Mouse (Mus musculus) MEL (cell line): ENCODE results near the gene Lgi2. TPM values are rescaled to one million over a fixed set of nuclear protein-coding genes. Genes with fewer than 3 reads are reported as not detected.

Experiments
- DNase-seq: peaks from one replicate; pipeline ENCODE4 v3.0.0; 2011; ENCODE audit warnings: low read depth, low spot score
- H3K27ac ChIP-seq: 2 replicates; pipeline ENCODE4 v1.5.1; 2012; ENCODE audit warnings: low read depth, mild to moderate bottlenecking, control low read depth, low read length, moderate library complexity; ENCODE audit not compliant: control insufficient read depth
- H3K27me3 ChIP-seq, 2 experiments: fragments of 150-350 bp in 1 of 2; sonication (generic) in 1 of 2; 2 replicates each; pipeline ENCODE4 v1.6.1; 2012; ENCODE audit warnings: low read length in 2 of 2, mild to moderate bottlenecking in 2 of 2, improper control_type of control experiment in 1 of 2, moderate library complexity in 1 of 2; ENCODE audit not compliant: insufficient read depth in 2 of 2, control insufficient read depth in 1 of 2
- H3K36me3 ChIP-seq, 2 experiments: 2 replicates each; pipeline ENCODE4 v1.6.1; 2012 to 2014; ENCODE audit warnings: low read length in 2 of 2, improper control_type of control experiment in 1 of 2, inconsistent platforms in 1 of 2, mild to moderate bottlenecking in 1 of 2; ENCODE audit not compliant: insufficient read depth in 2 of 2, control insufficient read depth in 1 of 2
- H3K4me1 ChIP-seq, 2 experiments: fragments of 150-350 bp in 1 of 2; sonication (generic) in 1 of 2; 2 replicates each; pipeline ENCODE4 v1.6.1; 2012; ENCODE audit warnings: low read length in 2 of 2, improper control_type of control experiment in 1 of 2, mild to moderate bottlenecking in 1 of 2; ENCODE audit not compliant: insufficient read depth in 2 of 2, control insufficient read depth in 1 of 2
- H3K4me3 ChIP-seq, 2 experiments: fragments of 150-350 bp in 1 of 2; sonication (generic) in 1 of 2; 2 replicates each; pipeline ENCODE4 v1.5.1; 2012; ENCODE audit warnings: low read depth in 2 of 2, low read length in 2 of 2, mild to moderate bottlenecking in 2 of 2, moderate library complexity in 2 of 2, control low read depth in 1 of 2, improper control_type of control experiment in 1 of 2; ENCODE audit not compliant: control insufficient read depth in 1 of 2, insufficient read depth in 1 of 2
- H3K79me2 ChIP-seq: 2 replicates; pipeline ENCODE4 v1.6.1; 2012; ENCODE audit warnings: mild to moderate bottlenecking, low read length, moderate library complexity; ENCODE audit not compliant: control insufficient read depth, poor library complexity, insufficient read depth
- H3K9ac ChIP-seq: 2 replicates; pipeline ENCODE4 v1.6.1; 2012; ENCODE audit warnings: low read depth, mild to moderate bottlenecking, control low read depth, low read length, moderate library complexity; ENCODE audit not compliant: control insufficient read depth, poor library complexity, severe bottlenecking
- H3K9me3 ChIP-seq: fragments of 150-350 bp; sonication (generic); replicated peaks from 2 replicates; pipeline ENCODE4 v1.6.1; 2012; ENCODE audit warnings: mild to moderate bottlenecking, low read length, improper control_type of control experiment, moderate library complexity; ENCODE audit not compliant: insufficient read depth
- CHD2 ChIP-seq: IDR thresholded peaks from 2 replicates; pipeline ENCODE4 v1.6.1; 2011; ENCODE audit warnings: low read length, improper control_type of control experiment
- E2F4 ChIP-seq: IDR thresholded peaks from 2 replicates; pipeline ENCODE4 v1.6.1; 2011; ENCODE audit warnings: low read depth, low read length, improper control_type of control experiment, borderline replicate concordance
- ELF1 ChIP-seq: IDR thresholded peaks from 2 replicates; pipeline ENCODE4 v1.6.1; 2014; ENCODE audit warnings: low read depth, mild to moderate bottlenecking, inconsistent platforms, low read length, improper control_type of control experiment, moderate library complexity
- ETS1 ChIP-seq: IDR thresholded peaks from 2 replicates; pipeline ENCODE4 v1.6.1; 2012; ENCODE audit warnings: low read depth, mild to moderate bottlenecking, inconsistent platforms, low read length, improper control_type of control experiment, moderate library complexity
- GABPA ChIP-seq: IDR thresholded peaks from 2 replicates; pipeline ENCODE4 v1.6.1; 2012; ENCODE audit warnings: low read depth, mild to moderate bottlenecking, inconsistent platforms, low read length, improper control_type of control experiment, moderate library complexity
- KAT2A ChIP-seq: conservative IDR thresholded peaks from 2 replicates; pipeline ENCODE4 v1.6.1; 2012; ENCODE audit warnings: low read depth, low read length, improper control_type of control experiment, inconsistent platforms
- MAX ChIP-seq: IDR thresholded peaks from 2 replicates; pipeline ENCODE4 v1.6.1; 2011; ENCODE audit warnings: low read length, improper control_type of control experiment
- MAZ ChIP-seq: IDR thresholded peaks from 2 replicates; pipeline ENCODE4 v1.6.1; 2012; ENCODE audit warnings: low read depth, mild to moderate bottlenecking, inconsistent platforms, low read length, improper control_type of control experiment
- MXI1 ChIP-seq: IDR thresholded peaks from 2 replicates; pipeline ENCODE4 v1.6.1; 2011; ENCODE audit warnings: mild to moderate bottlenecking, low read depth, low read length, improper control_type of control experiment
- MYB ChIP-seq: IDR thresholded peaks from 2 replicates; pipeline ENCODE4 v1.6.1; 2011; ENCODE audit warnings: mild to moderate bottlenecking, low read depth, low read length, improper control_type of control experiment
- MYC ChIP-seq: IDR thresholded peaks from 2 replicates; pipeline ENCODE4 v1.6.1; 2011; ENCODE audit warnings: low read depth, mild to moderate bottlenecking, low read length, improper control_type of control experiment, moderate library complexity
- RAD21 ChIP-seq: IDR thresholded peaks from 2 replicates; pipeline ENCODE4 v1.6.1; 2011; ENCODE audit warnings: mild to moderate bottlenecking, low read depth, low read length, improper control_type of control experiment
- TBP ChIP-seq: IDR thresholded peaks from 2 replicates; pipeline ENCODE4 v1.8.0; 2011; ENCODE audit warnings: low read depth, low read length, improper control_type of control experiment
- UBTF ChIP-seq: IDR thresholded peaks from 2 replicates; pipeline ENCODE4 v1.6.1; 2012; ENCODE audit warnings: low read depth, mild to moderate bottlenecking, inconsistent platforms, low read length, improper control_type of control experiment, moderate library complexity, borderline replicate concordance; ENCODE audit not compliant: insufficient read depth
- ZC3H11A ChIP-seq: IDR thresholded peaks from 2 replicates; pipeline ENCODE4 v1.6.1; 2012; ENCODE audit warnings: low read depth, mild to moderate bottlenecking, inconsistent platforms, low read length, improper control_type of control experiment
- ZKSCAN1 ChIP-seq: IDR thresholded peaks from 2 replicates; pipeline ENCODE4 v1.6.1; 2012; ENCODE audit warnings: low read depth, mild to moderate bottlenecking, inconsistent platforms, low read length, improper control_type of control experiment, moderate library complexity
- ZMIZ1 ChIP-seq: IDR thresholded peaks from 2 replicates; pipeline ENCODE4 v1.6.1; 2012; ENCODE audit warnings: low read depth, mild to moderate bottlenecking, inconsistent platforms, low read length, improper control_type of control experiment, moderate library complexity
- ZNF384 ChIP-seq: IDR thresholded peaks from 2 replicates; pipeline ENCODE4 v1.6.1; 2012; ENCODE audit warnings: low read depth, mild to moderate bottlenecking, inconsistent platforms, low read length, improper control_type of control experiment
- polyA plus RNA-seq, 2 experiments: library from polyadenylated mRNA; stranded (reverse) in 1 of 2; unstranded in 1 of 2; fragments of >175 nt in 1 of 2; fragments of >200 nt in 1 of 2; gene quantifications; 2 replicates each; pipeline versions ENCODE4 v1.2.1 to v1.2.4; 2012; ENCODE audit warnings: low replicate concordance in 2 of 2, low read depth in 1 of 2; ENCODE audit not compliant: insufficient read length in 2 of 2, insufficient read depth in 1 of 2, missing spikeins in 1 of 2
- total RNA-seq: library from RNA; depleted of rRNA; stranded (reverse); fragments of 300-350 nt; gene quantifications from 2 replicates; pipeline ENCODE4 v1.2.3, GENCODE M21; 2012

Gene Lgi2
- total and polyA plus RNA-seq, 3 experiments = not detected

DNA sequence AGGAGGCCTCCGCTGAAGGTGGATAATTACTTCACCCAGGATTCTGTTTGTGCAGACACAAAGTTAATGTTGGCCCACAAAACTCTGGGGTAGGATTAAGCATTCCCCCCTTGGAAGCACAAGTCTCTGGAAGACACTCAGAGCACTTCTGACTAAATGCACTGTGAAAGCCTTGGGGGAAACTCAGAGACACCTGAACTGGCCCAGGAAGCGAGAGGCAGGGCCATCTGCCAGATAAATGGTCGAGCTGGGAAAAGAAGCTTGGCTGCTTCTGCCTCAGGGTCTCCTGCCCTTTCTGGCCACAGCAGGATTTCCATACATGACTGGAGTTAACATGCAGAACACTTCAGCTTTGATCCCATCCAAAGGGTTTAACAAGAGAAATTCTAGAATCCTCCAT is 1.9 kb downstream of the Lgi2 start:
- Histone ChIP-seq H3K9ac (no peak overlapping the region), H3K4me3 (no peak overlapping the region), H3K27me3 (no peaks in the 10 kb centered on the region), H3K4me1 (no peaks in the 10 kb centered on the region), H3K36me3 (no peaks in the 10 kb centered on the region), H3K79me2 (no peaks in the 10 kb centered on the region), H3K27ac (no peak overlapping the region), H3K9me3 (no peaks in the 10 kb centered on the region)
- DNase-seq = no peak
- TF ChIP-seq UBTF (no peak), MAZ (no peak), E2F4 (no peak), ETS1 (no peak)

DNA sequence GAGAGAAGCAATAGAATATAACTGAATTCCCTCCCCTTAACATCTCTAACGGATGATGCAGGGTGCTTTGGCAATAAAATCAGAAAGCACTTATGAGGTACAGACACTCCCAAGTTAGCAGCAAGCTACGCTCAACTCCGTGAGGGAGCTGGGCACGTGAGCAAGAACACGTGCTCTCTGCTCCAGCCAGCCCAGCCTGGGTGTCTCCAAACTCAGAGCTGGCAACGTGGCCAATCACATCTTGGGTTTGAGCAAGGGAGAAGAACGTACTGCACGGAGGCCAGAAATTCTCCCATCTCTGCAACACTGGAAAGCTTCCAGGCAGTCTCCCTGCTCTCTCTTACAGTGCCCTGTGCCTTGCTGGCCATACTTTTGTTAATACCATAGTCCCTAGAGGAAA is 6.0 kb downstream of the Lgi2 start:
- Histone ChIP-seq H3K36me3 (no peaks in the 10 kb centered on the region), H3K27ac (no peak overlapping the region), H3K4me3 (no peak overlapping the region), H3K79me2 (no peaks in the 10 kb centered on the region), H3K4me1 (no peaks in the 10 kb centered on the region), H3K27me3 (no peaks in the 10 kb centered on the region), H3K9ac (no peak overlapping the region), H3K9me3 (no peaks in the 10 kb centered on the region)
- no peak for DNase-seq
- TF ChIP-seq ZMIZ1 = no peak
- no peak for TF ChIP-seq KAT2A
- TF ChIP-seq TBP = no peak
- TF ChIP-seq MAX = no peak
- TF ChIP-seq E2F4 = no peak
- TF ChIP-seq MXI1 = no peak
- TF ChIP-seq GABPA = no peak

DNA sequence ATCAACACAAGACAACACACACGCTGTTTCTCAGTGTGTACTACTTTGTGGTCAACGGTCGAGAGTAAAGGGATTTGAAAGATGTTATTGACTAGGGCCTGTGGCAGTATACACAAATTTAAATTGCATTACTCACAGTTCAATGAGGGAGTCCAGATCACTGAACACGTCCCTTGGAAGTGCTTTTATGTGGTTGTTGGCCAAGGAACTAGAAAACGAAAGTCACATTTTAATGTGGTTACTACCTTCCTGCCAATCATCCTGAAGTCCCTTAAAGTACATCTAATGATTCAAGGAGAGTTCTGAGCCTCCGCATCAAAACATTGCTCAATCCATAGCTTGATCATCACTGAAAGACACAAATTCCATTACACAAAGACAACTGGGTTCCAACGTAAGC is 10.7 kb downstream of the Lgi2 start:
- Histone ChIP-seq H3K4me1 (no peaks in the 10 kb centered on the region), H3K4me3 (no peak overlapping the region), H3K79me2 (no peaks in the 10 kb centered on the region), H3K36me3 (no peaks in the 10 kb centered on the region), H3K9ac (no peak overlapping the region), H3K27me3 (no peaks in the 10 kb centered on the region), H3K27ac (no peak overlapping the region), H3K9me3 (no peaks in the 10 kb centered on the region)
- no peak for TF ChIP-seq CHD2
- no peak for TF ChIP-seq ZNF384
- no peak for TF ChIP-seq ELF1
- no peak for TF ChIP-seq MYB
- no peak for TF ChIP-seq ZC3H11A
- no peak for TF ChIP-seq RAD21
- no peak for TF ChIP-seq UBTF
- TF ChIP-seq ZKSCAN1 = no peak
- TF ChIP-seq MYC = no peak
- no peak for DNase-seq
